Mouse (Mus musculus) B cell, adult 2 months (primary cell): ENCODE measurements around the gene Spata9.

Experiments
- DNase-seq, 2 experiments: peaks; one replicate each; pipeline ENCODE4 v3.0.0; 2022

Gene Spata9

GRCm38 (mm10) chr13:75992169-75993028 lies 25.4 kb downstream of the Spata9 start:
- peak; percentile 18 to 26 for DNase-seq

- DNase-seq, result no peak
Measured at GRCm38 (mm10) chr13:76003272-76003671, 36.3 kb downstream of the Spata9 start.

- no peak for DNase-seq
Measured at GRCm38 (mm10) chr13:76014511-76014910, 47.6 kb downstream of the Spata9 start.

DNA sequence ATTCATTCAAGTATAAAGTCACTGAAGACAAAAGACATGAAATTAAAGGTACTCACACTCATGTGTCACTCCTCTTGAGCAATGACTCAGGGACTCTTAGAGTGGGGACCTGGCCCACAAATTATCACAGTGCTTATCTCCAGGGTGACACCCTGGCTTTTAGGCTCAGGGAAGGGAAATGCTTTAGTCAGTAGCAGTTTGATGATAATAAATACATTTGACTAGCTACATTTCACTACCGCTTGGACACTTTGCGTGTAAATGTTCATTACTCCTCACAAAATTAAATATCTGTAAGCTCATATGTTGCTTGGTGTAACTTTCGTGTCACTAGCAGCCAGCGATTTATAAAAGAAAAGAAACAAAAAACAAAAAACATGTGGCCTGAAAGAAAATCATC lies 50.5 kb downstream of the Spata9 start:
- peak in 1 of 2 experiments; percentile 6 for DNase-seq

DNA sequence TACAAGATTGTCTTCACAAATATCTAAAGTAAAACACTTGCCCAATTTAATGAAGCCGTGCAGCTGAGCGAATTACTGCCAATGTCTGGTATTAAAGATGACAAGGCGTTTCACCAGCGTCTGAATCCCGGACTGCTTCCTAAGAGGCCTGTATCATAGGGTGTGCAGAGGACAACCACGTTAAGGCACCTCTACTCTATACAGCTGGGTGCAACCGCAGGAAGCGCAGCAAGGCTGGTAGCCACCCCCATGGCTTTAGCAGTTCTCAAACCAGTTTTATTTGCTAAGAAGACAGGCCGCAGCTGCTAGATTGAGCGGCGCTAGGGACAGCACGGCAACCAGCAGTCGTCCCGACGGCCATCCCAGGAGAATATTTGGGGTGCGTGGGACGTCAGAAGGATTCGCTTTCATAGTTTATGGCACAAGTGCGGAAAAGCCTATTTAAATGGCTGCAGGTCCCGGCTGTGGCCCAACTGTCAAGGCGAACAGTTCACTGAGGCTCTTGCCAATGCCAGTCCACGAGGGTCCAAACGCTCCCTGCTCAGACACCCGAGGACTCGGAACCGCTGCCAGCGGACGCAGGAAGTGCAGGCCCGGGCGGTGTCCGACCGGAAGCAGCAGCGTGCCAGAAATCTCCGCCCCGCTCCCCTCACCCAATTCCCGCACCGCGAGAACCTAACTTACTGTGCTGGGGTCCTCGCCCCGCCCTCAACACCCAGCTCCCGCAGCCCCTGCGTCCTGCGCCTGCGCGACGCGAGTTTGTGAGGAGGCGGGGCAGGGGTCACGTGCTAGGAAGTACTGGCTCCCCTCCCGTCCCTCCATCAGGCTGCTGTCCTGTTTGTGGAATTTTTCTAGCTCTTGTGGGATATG lies 51.3 kb downstream of the Spata9 start, which contains the start of gene Rfesd:
Gene Rfesd (minus strand): TSS at position 746 of the 870 bp plus-strand sequence.
- peak; percentile 97 for DNase-seq

- DNase-seq, result peak; percentile 24 to 28
Measured at GRCm38 (mm10) chr13:76018844-76019400, 52.0 kb downstream of the Spata9 start.

DNA sequence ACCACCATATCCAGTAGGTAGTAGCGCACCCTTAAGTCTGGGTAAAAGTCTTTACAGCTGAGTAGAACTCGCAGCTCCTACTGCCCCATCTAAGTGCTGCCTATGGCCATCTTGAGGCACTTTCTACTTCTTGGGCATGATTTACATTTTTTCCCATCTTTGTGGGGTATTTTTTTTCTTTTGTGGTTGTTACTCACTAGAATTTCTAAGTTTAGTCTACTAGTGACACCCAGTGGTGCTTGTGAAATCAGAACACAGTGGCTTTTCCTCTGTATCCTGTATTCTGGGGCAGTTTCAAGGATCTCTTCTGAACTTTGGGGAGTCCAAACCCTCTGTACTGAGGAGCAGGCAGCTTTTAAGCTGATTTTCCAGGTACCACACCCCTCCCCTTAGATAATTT lies 54.8 kb downstream of the Spata9 start:
- DNase-seq, result peak in 1 of 2 experiments; percentile 6

GRCm38 (mm10) chr13:76024588-76024987 lies 57.6 kb downstream of the Spata9 start:
- DNase-seq, result no peak

- no peak for DNase-seq
Measured at GRCm38 (mm10) chr13:76042455-76042854, 75.5 kb downstream of the Spata9 start.

DNA sequence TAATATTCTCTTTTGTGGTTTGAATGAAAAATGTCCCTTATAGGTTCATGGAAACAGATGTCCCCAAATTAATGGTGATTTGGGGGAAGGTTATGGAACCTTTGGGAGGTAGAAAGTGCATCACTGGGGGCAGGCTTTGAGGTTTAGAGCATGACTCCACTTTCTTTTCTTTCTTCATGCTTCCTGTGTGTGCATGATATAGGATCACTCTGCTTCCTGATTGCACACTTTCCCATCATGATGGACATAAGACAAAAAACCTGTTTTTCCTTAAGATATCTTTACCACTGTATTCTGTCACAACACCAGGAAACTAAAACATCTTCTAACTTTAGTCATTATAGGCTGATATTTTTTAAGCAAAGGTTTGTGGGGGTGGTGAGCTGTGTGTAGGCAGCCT lies 78.0 kb downstream of the Spata9 start:
- no peak for DNase-seq
